Mouse (Mus musculus): ENCODE measurements around the gene Plekhd1. TPM values are rescaled to one million over a fixed set of nuclear protein-coding genes. Genes with fewer than 3 reads are reported as not detected.
A peak's percentile ranks its signal among the peaks of the same experiment; 100 is the strongest.

Gene Plekhd1
- polyA plus RNA-seq, 1 experiment from 2014 or later, result 6.8 TPM

DNA sequence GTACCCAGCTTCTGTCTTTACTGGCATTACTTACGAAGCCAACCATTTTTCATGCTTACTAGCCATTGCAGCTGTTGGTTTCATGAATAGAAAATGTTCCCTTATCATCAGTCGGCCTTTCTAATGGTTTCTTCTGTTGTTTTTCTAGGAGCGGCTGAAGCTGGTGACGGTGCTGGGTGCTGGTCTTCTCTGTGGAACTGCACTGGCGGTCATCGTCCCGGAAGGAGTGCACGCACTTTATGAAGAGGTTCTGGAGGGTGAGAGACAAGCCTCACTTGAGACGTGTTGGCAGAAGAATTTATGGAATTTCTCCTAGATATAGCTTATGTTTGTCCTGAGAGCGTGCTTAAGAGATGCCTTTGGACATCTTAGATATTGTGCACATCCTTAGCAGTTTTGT, 30.1 kb upstream of the Plekhd1 start:
- Histone ChIP-seq H3K27me3 (ENCODE audit: control insufficient read depth, insufficient read depth, low read length) (no peaks in the 10 kb centered on the region), H3K36me3 (ENCODE audit: control insufficient read depth, insufficient read depth, low read length) (peaks cover 9% of the 10 kb centered on the region; the same call in 1 of the 2 replicates), H3K9ac (replicated peaks; ENCODE audit: low read depth, low read length) (no peak overlapping the region), H3K9me3 (ENCODE audit: control insufficient read depth, low read length) (no peaks in the 10 kb centered on the region), H3K27ac (ENCODE audit: low read depth, low read length) (no peak overlapping the region), H3K4me1 (ENCODE audit: control insufficient read depth, insufficient read depth, low read length) (no peaks in the 10 kb centered on the region), H3K4me3 (ENCODE audit: low read depth, low read length) (no peak overlapping the region), H3K4me2 (ENCODE audit: low read depth, low read length) (no peak overlapping the region)
- WGBS, result 96% methylated on average over 10 of the region's 10 CpGs
- no peak for ATAC-seq (ENCODE audit: low read depth)

- H3K4me1 ChIP-seq (ENCODE audit: control insufficient read depth, insufficient read depth, low read length), result no peaks in the 10 kb centered on the region
- ATAC-seq (ENCODE audit: low read depth), result no peak
- no peak overlapping the region for H3K4me3 ChIP-seq (ENCODE audit: low read depth, low read length)
- H3K4me2 ChIP-seq (ENCODE audit: low read depth, low read length), result no peak overlapping the region
- WGBS, result 89% methylated on average over 2 of the region's 2 CpGs
- peaks cover 17% of the 10 kb centered on the region; the same call in 1 of the 2 replicates for H3K36me3 ChIP-seq (ENCODE audit: control insufficient read depth, insufficient read depth, low read length)
- H3K27ac ChIP-seq (ENCODE audit: low read depth, low read length), result no peak overlapping the region
- H3K27me3 ChIP-seq (ENCODE audit: control insufficient read depth, insufficient read depth, low read length), result no peaks in the 10 kb centered on the region
- H3K9me3 ChIP-seq (ENCODE audit: control insufficient read depth, low read length), result no peaks in the 10 kb centered on the region
- no peak overlapping the region for H3K9ac ChIP-seq (replicated peaks; ENCODE audit: low read depth, low read length)
These were observed 28.5 kb upstream of the Plekhd1 start for GRCm38 (mm10) chr12:80663935-80664334.

GRCm38 (mm10) chr12:80668391-80668790, 24.0 kb upstream of the Plekhd1 start:
- H3K27ac ChIP-seq (ENCODE audit: low read depth, low read length), result no peak overlapping the region
- 88% methylated on average over 2 of the region's 2 CpGs for WGBS
- no peak overlapping the region for H3K9ac ChIP-seq (replicated peaks; ENCODE audit: low read depth, low read length)
- peaks cover 21% of the 10 kb centered on the region for H3K36me3 ChIP-seq (ENCODE audit: control insufficient read depth, insufficient read depth, low read length)
- no peaks in the 10 kb centered on the region for H3K9me3 ChIP-seq (ENCODE audit: control insufficient read depth, low read length)
- no peak overlapping the region for H3K4me3 ChIP-seq (ENCODE audit: low read depth, low read length)
- H3K4me1 ChIP-seq (ENCODE audit: control insufficient read depth, insufficient read depth, low read length), result no peaks in the 10 kb centered on the region
- no peak overlapping the region for H3K4me2 ChIP-seq (ENCODE audit: low read depth, low read length)
- ATAC-seq (ENCODE audit: low read depth), result no peak
- H3K27me3 ChIP-seq (ENCODE audit: control insufficient read depth, insufficient read depth, low read length), result no peaks in the 10 kb centered on the region

DNA sequence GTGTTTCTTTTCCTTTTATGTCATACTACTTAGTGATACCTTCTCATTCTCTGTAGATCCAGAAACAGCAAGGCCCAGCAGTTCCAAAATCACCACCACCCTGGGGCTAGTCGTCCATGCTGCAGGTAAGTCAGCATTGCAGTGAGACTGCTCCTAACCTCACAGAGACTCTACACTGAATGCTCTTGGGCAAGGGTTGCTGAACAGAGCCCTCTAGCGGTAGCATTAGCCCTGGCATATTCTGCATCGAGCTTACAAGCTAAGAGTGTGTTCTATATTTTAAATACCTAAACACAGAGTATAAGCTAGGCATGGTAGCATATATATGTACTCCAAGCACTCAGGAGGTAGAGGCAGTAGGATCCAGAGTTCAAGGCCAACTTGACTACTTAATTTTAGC, 19.2 kb upstream of the Plekhd1 start:
- Histone ChIP-seq H3K27me3 (ENCODE audit: control insufficient read depth, insufficient read depth, low read length) (no peaks in the 10 kb centered on the region), H3K4me1 (ENCODE audit: control insufficient read depth, insufficient read depth, low read length) (no peaks in the 10 kb centered on the region), H3K27ac (ENCODE audit: low read depth, low read length) (no peak overlapping the region), H3K4me2 (ENCODE audit: low read depth, low read length) (no peak overlapping the region), H3K9ac (replicated peaks; ENCODE audit: low read depth, low read length) (no peak overlapping the region), H3K4me3 (ENCODE audit: low read depth, low read length) (no peak overlapping the region), H3K9me3 (ENCODE audit: control insufficient read depth, low read length) (no peaks in the 10 kb centered on the region), H3K36me3 (ENCODE audit: control insufficient read depth, insufficient read depth, low read length) (peaks cover 20% of the 10 kb centered on the region)
- WGBS, result 19% methylated on average over 3 of the region's 3 CpGs
- peak; percentile 38; the same call in 1 of the 2 replicates for ATAC-seq (ENCODE audit: low read depth)

DNA sequence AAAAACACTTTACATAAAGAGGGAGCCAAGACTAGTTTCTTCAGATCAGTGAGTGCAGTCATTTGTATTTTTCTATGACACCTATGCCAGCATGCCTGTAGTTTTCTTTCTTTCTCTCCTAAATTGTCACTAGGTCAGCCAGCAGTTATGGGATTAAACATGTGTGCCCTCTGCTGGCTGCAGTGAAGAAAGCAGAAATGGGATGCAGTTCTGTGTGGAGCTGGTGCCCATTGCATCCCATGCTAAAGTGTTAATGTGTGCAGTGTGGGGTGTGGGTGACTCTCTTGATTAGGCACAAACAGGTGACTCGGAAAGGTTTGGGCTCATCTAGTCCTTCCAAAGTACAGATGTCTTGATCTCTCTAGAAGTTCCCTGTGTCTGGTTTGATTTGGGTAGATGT, 11.1 kb upstream of the Plekhd1 start:
- Histone ChIP-seq H3K4me2 (ENCODE audit: low read depth, low read length) (no peak overlapping the region), H3K9me3 (ENCODE audit: control insufficient read depth, low read length) (no peaks in the 10 kb centered on the region), H3K4me3 (ENCODE audit: low read depth, low read length) (no peak overlapping the region), H3K27ac (ENCODE audit: low read depth, low read length) (no peak overlapping the region), H3K36me3 (ENCODE audit: control insufficient read depth, insufficient read depth, low read length) (peaks cover 18% of the 10 kb centered on the region; the same call in 1 of the 2 replicates), H3K27me3 (ENCODE audit: control insufficient read depth, insufficient read depth, low read length) (no peaks in the 10 kb centered on the region), H3K9ac (replicated peaks; ENCODE audit: low read depth, low read length) (no peak overlapping the region), H3K4me1 (ENCODE audit: control insufficient read depth, insufficient read depth, low read length) (no peaks in the 10 kb centered on the region)
- 76% methylated on average over 1 of the region's 1 CpGs for WGBS
- ATAC-seq (ENCODE audit: low read depth), result no peak

DNA sequence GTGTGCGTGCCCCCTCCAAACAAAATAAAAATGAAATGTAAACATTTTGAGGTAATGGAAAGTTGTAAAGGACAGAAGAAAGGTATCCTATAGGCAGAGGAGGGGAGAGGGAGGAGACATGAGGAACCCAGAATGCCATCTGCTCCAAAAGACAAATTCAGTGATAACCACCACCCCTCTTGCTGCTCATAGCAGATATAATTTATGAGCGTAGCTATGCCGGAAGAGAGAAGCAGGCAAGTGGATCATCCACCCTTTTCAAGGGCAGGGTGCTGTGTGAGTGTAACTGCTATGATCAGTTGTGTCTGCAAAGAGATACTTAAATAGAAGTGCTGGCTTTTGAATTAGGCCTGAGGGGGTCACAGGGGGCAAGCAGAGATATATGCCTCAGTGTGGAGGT, 8.8 kb upstream of the Plekhd1 start:
- Histone ChIP-seq H3K9ac (replicated peaks; ENCODE audit: low read depth, low read length) (no peak overlapping the region), H3K27me3 (ENCODE audit: control insufficient read depth, insufficient read depth, low read length) (no peaks in the 10 kb centered on the region), H3K4me2 (ENCODE audit: low read depth, low read length) (no peak overlapping the region), H3K36me3 (ENCODE audit: control insufficient read depth, insufficient read depth, low read length) (peaks cover 9% of the 10 kb centered on the region; the same call in 1 of the 2 replicates), H3K9me3 (ENCODE audit: control insufficient read depth, low read length) (no peaks in the 10 kb centered on the region), H3K27ac (ENCODE audit: low read depth, low read length) (no peak overlapping the region), H3K4me1 (ENCODE audit: control insufficient read depth, insufficient read depth, low read length) (no peaks in the 10 kb centered on the region), H3K4me3 (ENCODE audit: low read depth, low read length) (no peak overlapping the region)
- no peak for ATAC-seq (ENCODE audit: low read depth)
- WGBS, result 89% methylated on average over 3 of the region's 3 CpGs

- Histone ChIP-seq H3K9ac (replicated peaks; ENCODE audit: low read depth, low read length) (no peak overlapping the region), H3K4me1 (ENCODE audit: control insufficient read depth, insufficient read depth, low read length) (no peaks in the 10 kb centered on the region), H3K27me3 (ENCODE audit: control insufficient read depth, insufficient read depth, low read length) (no peaks in the 10 kb centered on the region), H3K36me3 (ENCODE audit: control insufficient read depth, insufficient read depth, low read length) (peaks cover 5% of the 10 kb centered on the region; the same call in 1 of the 2 replicates), H3K27ac (ENCODE audit: low read depth, low read length) (no peak overlapping the region), H3K4me2 (ENCODE audit: low read depth, low read length) (no peak overlapping the region), H3K4me3 (ENCODE audit: low read depth, low read length) (no peak overlapping the region), H3K9me3 (ENCODE audit: control insufficient read depth, low read length) (no peaks in the 10 kb centered on the region)
- no peak for ATAC-seq (ENCODE audit: low read depth)
- WGBS, result 69% methylated on average over 3 of the region's 3 CpGs
These were observed 8.1 kb upstream of the Plekhd1 start for GRCm38 (mm10) chr12:80684316-80684715.

GRCm38 (mm10) chr12:80687788-80688211, 4.6 kb upstream of the Plekhd1 start:
- peaks cover 16% of the 10 kb centered on the region for H3K27me3 ChIP-seq (ENCODE audit: control insufficient read depth, insufficient read depth, low read length)
- no peaks in the 10 kb centered on the region for H3K9me3 ChIP-seq (ENCODE audit: control insufficient read depth, low read length)
- no peak overlapping the region for H3K27ac ChIP-seq (ENCODE audit: low read depth, low read length)
- no peak overlapping the region for H3K4me2 ChIP-seq (ENCODE audit: low read depth, low read length)
- H3K4me3 ChIP-seq (ENCODE audit: low read depth, low read length), result no peak overlapping the region
- no peaks in the 10 kb centered on the region for H3K36me3 ChIP-seq (ENCODE audit: control insufficient read depth, insufficient read depth, low read length)
- H3K9ac ChIP-seq (replicated peaks; ENCODE audit: low read depth, low read length), result no peak overlapping the region
- ATAC-seq (ENCODE audit: low read depth), result no peak
- H3K4me1 ChIP-seq (ENCODE audit: control insufficient read depth, insufficient read depth, low read length), result peaks cover 8% of the 10 kb centered on the region; the same call in 1 of the 2 replicates
- WGBS, result 75% methylated on average over 10 of the region's 10 CpGs

DNA sequence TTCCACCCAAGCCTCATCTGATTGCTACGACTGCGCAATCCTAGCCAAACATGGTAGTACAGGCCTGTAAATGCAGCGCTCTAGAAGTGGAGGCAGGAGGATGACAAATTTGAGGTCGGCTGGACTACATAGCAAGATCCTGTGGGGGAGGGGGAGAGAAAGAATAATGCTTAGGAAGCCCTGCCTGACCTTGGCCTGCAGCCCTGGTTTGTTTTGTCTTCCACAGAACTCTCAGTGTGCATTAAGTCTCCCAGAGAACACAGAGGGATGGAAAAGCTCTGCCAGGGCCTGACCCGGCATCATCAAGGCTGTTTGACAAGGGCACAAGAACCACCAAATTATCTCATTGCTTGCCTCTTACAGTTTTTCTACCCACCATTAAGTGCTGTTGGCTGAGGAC, 2.7 kb upstream of the Plekhd1 start:
- 60% methylated on average over 5 of the region's 5 CpGs for WGBS
- peaks cover 12% of the 10 kb centered on the region; the same call in 1 of the 2 replicates for H3K4me1 ChIP-seq (ENCODE audit: control insufficient read depth, insufficient read depth, low read length)
- no peak overlapping the region for H3K4me3 ChIP-seq (ENCODE audit: low read depth, low read length)
- no peak overlapping the region for H3K27ac ChIP-seq (ENCODE audit: low read depth, low read length)
- H3K9ac ChIP-seq (replicated peaks; ENCODE audit: low read depth, low read length), result no peak overlapping the region
- no peaks in the 10 kb centered on the region for H3K36me3 ChIP-seq (ENCODE audit: control insufficient read depth, insufficient read depth, low read length)
- no peaks in the 10 kb centered on the region for H3K9me3 ChIP-seq (ENCODE audit: control insufficient read depth, low read length)
- H3K4me2 ChIP-seq (ENCODE audit: low read depth, low read length), result no peak overlapping the region
- no peak for ATAC-seq (ENCODE audit: low read depth)
- peaks cover 25% of the 10 kb centered on the region for H3K27me3 ChIP-seq (ENCODE audit: control insufficient read depth, insufficient read depth, low read length)
